Mouse (Mus musculus): ENCODE results near the gene Akp3. TPM values are rescaled to one million over a fixed set of nuclear protein-coding genes. Genes with fewer than 3 reads are reported as not detected.
A peak's percentile ranks its signal among the peaks of the same experiment; 100 is the strongest.

The Akp3 gene
- polyA plus RNA-seq, 2 experiments, result not detected

DNA sequence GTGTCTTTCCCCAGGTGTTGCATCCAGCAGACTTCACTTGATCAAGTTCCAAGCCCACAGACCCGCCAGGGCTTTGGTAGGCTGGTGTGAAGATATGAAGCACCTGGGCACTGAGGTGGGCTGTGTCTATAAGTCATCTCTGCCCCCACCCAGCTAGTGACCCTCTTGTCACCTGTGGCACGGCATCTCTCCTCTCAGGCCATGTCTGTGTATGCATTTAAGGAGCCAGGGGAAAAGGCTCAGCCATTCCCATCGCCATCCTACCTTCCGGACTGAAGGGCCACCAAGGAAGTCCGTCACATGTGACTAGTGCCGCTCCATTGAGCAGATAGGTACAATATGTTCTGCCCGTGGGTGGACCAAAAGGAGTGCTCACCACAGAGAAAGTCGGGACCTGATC is 29.1 kb upstream of the Akp3 start:
- Histone ChIP-seq H3K27me3 (ENCODE audit: control insufficient read depth, insufficient read depth, low read length) (no peaks in the 10 kb centered on the region), H3K36me3 (replicated peaks; ENCODE audit: control insufficient read depth, insufficient read depth, low read depth) (no peaks in the 10 kb centered on the region), H3K27ac (no peak overlapping the region), H3K9ac (replicated peaks) (no peak overlapping the region), H3K9me3 (ENCODE audit: control insufficient read depth, low read length) (no peaks in the 10 kb centered on the region), H3K4me1 (replicated peaks; ENCODE audit: control insufficient read depth in 2 of 2, insufficient read depth in 2 of 2, low read length in 1 of 2) (no peaks in the 10 kb centered on the region), H3K4me2 (ENCODE audit: low read depth) (no peak overlapping the region), H3K4me3 (ENCODE audit: insufficient read depth in 1 of 2, low read depth in 2 of 2, low read length in 2 of 2) (no peak overlapping the region)
- TF ChIP-seq CTCF (IDR thresholded peaks at IDR 0.05; ENCODE audit: low read depth) (no peak), EP300 (IDR thresholded peaks at IDR 0.05; ENCODE audit: low read depth) (no peak)
- no peak for ATAC-seq (ENCODE audit: insufficient read depth)
- WGBS (ENCODE audit: insufficient replicate concordance), result 58% methylated on average over 8 of the region's 8 CpGs
- no peak for DNase-seq (ENCODE audit: low read depth in 3 of 3, low spot score in 3 of 3)

DNA sequence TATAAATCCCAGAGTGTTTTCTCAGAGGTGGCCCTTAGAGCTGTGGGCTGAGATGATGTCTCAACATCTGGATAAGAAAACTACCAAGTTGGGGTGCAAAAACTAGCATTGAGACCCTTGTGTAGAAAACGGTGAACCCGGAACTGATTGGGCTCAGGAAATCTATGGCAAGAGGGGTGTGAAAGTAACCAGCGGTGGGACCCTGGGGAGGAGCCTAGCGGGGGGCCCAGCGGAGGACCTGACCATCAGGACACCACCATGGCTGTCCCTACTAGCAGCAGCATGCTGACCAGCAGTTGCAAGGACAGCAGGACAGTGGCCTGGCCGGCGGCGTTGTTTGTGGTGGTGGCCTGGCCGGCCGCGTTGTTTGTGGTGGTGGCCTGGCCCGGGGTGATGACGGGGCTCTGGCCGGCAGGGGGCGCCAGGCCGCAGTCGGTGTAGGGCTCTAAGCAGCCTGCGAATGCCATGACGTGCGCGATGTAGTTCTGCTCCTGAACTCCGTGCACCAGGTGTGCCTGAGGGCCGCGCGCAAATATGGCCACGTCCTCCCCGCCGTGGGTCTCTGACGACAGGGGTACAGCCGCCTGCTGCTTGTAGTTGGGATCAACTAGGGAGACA is 26.3 kb upstream of the Akp3 start:
- Histone ChIP-seq H3K27me3 (ENCODE audit: control insufficient read depth, insufficient read depth, low read length) (no peaks in the 10 kb centered on the region), H3K4me2 (ENCODE audit: low read depth) (no peak overlapping the region), H3K4me1 (replicated peaks; ENCODE audit: control insufficient read depth in 2 of 2, insufficient read depth in 2 of 2, low read length in 1 of 2) (no peaks in the 10 kb centered on the region), H3K9me3 (ENCODE audit: control insufficient read depth, low read length) (no peaks in the 10 kb centered on the region), H3K4me3 (ENCODE audit: insufficient read depth in 1 of 2, low read depth in 2 of 2, low read length in 2 of 2) (no peak overlapping the region), H3K36me3 (replicated peaks; ENCODE audit: control insufficient read depth, insufficient read depth, low read depth) (no peaks in the 10 kb centered on the region), H3K9ac (replicated peaks) (no peak overlapping the region), H3K27ac (no peak overlapping the region)
- DNase-seq (ENCODE audit: low read depth in 3 of 3, low spot score in 3 of 3) (peak in 1 of 3 experiments; percentile 7), ATAC-seq (ENCODE audit: insufficient read depth) (no peak)
- WGBS (ENCODE audit: insufficient replicate concordance), result 12% methylated on average over 30 of the region's 30 CpGs
- TF ChIP-seq EP300 (IDR thresholded peaks at IDR 0.05; ENCODE audit: low read depth) (no peak), CTCF (IDR thresholded peaks at IDR 0.05; ENCODE audit: low read depth) (peak; percentile 85)

DNA sequence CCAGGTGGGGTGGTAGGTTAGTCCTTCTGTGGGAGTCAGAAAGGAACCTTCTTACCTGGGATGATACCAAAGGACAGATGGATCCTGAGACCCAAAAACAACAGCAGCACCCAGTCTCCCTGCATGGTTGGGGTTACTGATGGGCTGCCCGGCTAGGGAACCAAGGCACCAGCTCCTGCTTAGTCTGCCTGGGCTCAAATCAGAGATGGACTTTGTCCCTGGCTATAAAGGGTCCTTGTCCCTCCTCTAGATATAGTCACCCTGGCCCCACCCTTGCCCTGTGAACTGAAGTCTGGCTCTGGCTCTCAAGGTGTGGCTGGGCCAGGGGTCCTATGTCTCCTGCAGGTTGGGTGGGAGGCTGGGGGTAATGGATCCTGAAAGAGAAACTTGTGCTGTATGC is 23.4 kb upstream of the Akp3 start, which contains the start of gene Alpi:
Gene Alpi, minus strand, starts transcription at position 196 of the 400 bp plus-strand sequence.
- Histone ChIP-seq H3K4me1 (replicated peaks; ENCODE audit: control insufficient read depth in 2 of 2, insufficient read depth in 2 of 2, low read length in 1 of 2) (no peaks in the 10 kb centered on the region), H3K4me3 (ENCODE audit: insufficient read depth in 1 of 2, low read depth in 2 of 2, low read length in 2 of 2) (no peak within 1 kb of the TSS), H3K36me3 (replicated peaks; ENCODE audit: control insufficient read depth, insufficient read depth, low read depth) (no peaks in the 10 kb centered on the region), H3K27me3 (ENCODE audit: control insufficient read depth, insufficient read depth, low read length) (no peaks in the 10 kb centered on the region), H3K9me3 (ENCODE audit: control insufficient read depth, low read length) (no peaks in the 10 kb centered on the region), H3K4me2 (ENCODE audit: low read depth) (no peak within 1 kb of the TSS), H3K9ac (replicated peaks) (no peak within 1 kb of the TSS), H3K27ac (no peak within 1 kb of the TSS)
- no peak for DNase-seq (ENCODE audit: low read depth in 3 of 3, low spot score in 3 of 3)
- WGBS (ENCODE audit: insufficient replicate concordance), result 62% methylated on average over 1 of the region's 1 CpGs
- no peak for TF ChIP-seq CTCF (IDR thresholded peaks at IDR 0.05; ENCODE audit: low read depth)
- no peak for TF ChIP-seq EP300 (IDR thresholded peaks at IDR 0.05; ENCODE audit: low read depth)
- no peak for ATAC-seq (ENCODE audit: insufficient read depth)

- H3K36me3 ChIP-seq (replicated peaks; ENCODE audit: control insufficient read depth, insufficient read depth, low read depth), result no peaks in the 10 kb centered on the region
- H3K9ac ChIP-seq (replicated peaks), result no peak overlapping the region
- WGBS (ENCODE audit: insufficient replicate concordance), result 50% methylated on average over 3 of the region's 3 CpGs
Observed at GRCm38 (mm10) chr1:87102114-87102513, 22.7 kb upstream of the Akp3 start.

GRCm38 (mm10) chr1:87103936-87104335 is 20.8 kb upstream of the Akp3 start:
- ATAC-seq (ENCODE audit: insufficient read depth), result no peak
- no peak overlapping the region for H3K4me3 ChIP-seq (ENCODE audit: insufficient read depth in 1 of 2, low read depth in 2 of 2, low read length in 2 of 2)

More at GRCm38 (mm10) chr1:87102114-87102513, 22.7 kb upstream of the Akp3 start:
- Histone ChIP-seq H3K4me1 (replicated peaks; ENCODE audit: control insufficient read depth in 2 of 2, insufficient read depth in 2 of 2, low read length in 1 of 2) (no peaks in the 10 kb centered on the region), H3K27me3 (ENCODE audit: control insufficient read depth, insufficient read depth, low read length) (no peaks in the 10 kb centered on the region), H3K4me3 (ENCODE audit: insufficient read depth in 1 of 2, low read depth in 2 of 2, low read length in 2 of 2) (no peak overlapping the region), H3K27ac (no peak overlapping the region), H3K9me3 (ENCODE audit: control insufficient read depth, low read length) (no peaks in the 10 kb centered on the region), H3K4me2 (ENCODE audit: low read depth) (no peak overlapping the region)
- no peak for ATAC-seq (ENCODE audit: insufficient read depth)
- TF ChIP-seq CTCF (IDR thresholded peaks at IDR 0.05; ENCODE audit: low read depth), result no peak
- no peak for TF ChIP-seq EP300 (IDR thresholded peaks at IDR 0.05; ENCODE audit: low read depth)
- DNase-seq (ENCODE audit: low read depth in 3 of 3, low spot score in 3 of 3), result no peak

More at GRCm38 (mm10) chr1:87103936-87104335, 20.8 kb upstream of the Akp3 start:
- Histone ChIP-seq H3K9me3 (ENCODE audit: control insufficient read depth, low read length) (no peaks in the 10 kb centered on the region), H3K27ac (no peak overlapping the region), H3K36me3 (replicated peaks; ENCODE audit: control insufficient read depth, insufficient read depth, low read depth) (no peaks in the 10 kb centered on the region), H3K4me1 (replicated peaks; ENCODE audit: control insufficient read depth in 2 of 2, insufficient read depth in 2 of 2, low read length in 1 of 2) (no peaks in the 10 kb centered on the region), H3K4me2 (ENCODE audit: low read depth) (no peak overlapping the region), H3K9ac (replicated peaks) (no peak overlapping the region), H3K27me3 (ENCODE audit: control insufficient read depth, insufficient read depth, low read length) (no peaks in the 10 kb centered on the region)
- 65% methylated on average over 1 of the region's 1 CpGs for WGBS (ENCODE audit: insufficient replicate concordance)
- DNase-seq (ENCODE audit: low read depth in 3 of 3, low spot score in 3 of 3), result no peak
- TF ChIP-seq CTCF (IDR thresholded peaks at IDR 0.05; ENCODE audit: low read depth), result no peak
- TF ChIP-seq EP300 (IDR thresholded peaks at IDR 0.05; ENCODE audit: low read depth), result no peak

Data from liver, embryonic 14.5 days (tissue).